Mouse (Mus musculus) common myeloid progenitor, adult 5-6 weeks (primary cell): ENCODE results near the gene Commd2. TPM values are rescaled to one million over a fixed set of nuclear protein-coding genes. Genes with fewer than 3 reads are reported as not detected.

Experiments
- ATAC-seq: replicated peaks from 2 replicates; pipeline ENCODE4 v1.8.0; 2016; ENCODE audit warnings: low read depth, mild to moderate bottlenecking, moderate TSS enrichment, inconsistent platforms; ENCODE audit not compliant: poor library complexity, severe bottlenecking
- total RNA-seq: library from RNA; stranded (forward); fragments of 200-1000, 187-1606 nt; gene quantifications from 2 replicates; pipeline ENCODE4 v1.2.3, GENCODE M21; 2017

The Commd2 gene
- total RNA-seq, 1 experiment from 2014 or later = 24.4 TPM

DNA sequence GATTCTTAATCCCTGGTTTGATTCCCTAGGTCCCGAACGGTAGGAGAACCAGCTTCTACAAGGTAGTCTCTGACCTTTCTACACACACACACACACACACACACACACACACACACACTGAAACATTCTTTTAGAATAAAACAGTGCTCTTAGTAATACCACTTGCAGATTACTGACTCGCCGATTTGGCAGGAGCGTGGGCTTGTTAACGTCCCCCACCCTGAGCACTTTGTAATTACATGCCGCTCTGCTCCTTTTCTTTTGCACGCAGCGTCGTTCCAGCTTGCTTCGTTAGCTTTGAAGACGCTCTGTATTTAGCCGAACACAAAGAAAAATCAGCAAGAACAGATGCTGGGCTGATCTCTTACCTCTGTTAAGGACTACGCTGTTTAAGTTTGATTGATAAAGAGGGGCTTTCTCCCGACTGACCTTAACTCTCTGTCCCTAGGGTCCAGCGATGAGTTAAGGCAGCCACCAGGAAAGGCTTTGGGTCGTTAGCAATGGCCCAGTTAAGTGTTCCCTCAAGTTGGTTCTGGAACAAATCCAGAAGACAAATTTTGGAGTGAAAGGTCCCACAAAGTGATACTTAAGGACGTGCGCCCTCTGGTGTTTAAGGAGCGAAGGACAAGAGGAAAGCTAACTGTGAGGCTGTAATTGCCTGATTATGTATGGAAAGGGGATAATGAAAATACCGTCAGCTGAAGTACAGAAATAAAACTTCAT lies 26.1 kb downstream of the Commd2 start:
- ATAC-seq = peak; percentile 90

- ATAC-seq = no peak
These were observed 31.8 kb downstream of the Commd2 start for GRCm38 (mm10) chr3:57619718-57620117.

GRCm38 (mm10) chr3:57615652-57616051 lies 35.9 kb downstream of the Commd2 start:
- no peak for ATAC-seq

GRCm38 (mm10) chr3:57612430-57612997 lies 39.0 kb downstream of the Commd2 start:
- ATAC-seq = no peak

GRCm38 (mm10) chr3:57611776-57612175 lies 39.7 kb downstream of the Commd2 start:
- ATAC-seq = no peak

GRCm38 (mm10) chr3:57604618-57605015 lies 46.9 kb downstream of the Commd2 start:
- no peak for ATAC-seq

GRCm38 (mm10) chr3:57603891-57604617 lies 47.5 kb downstream of the Commd2 start:
- ATAC-seq = no peak

- ATAC-seq = no peak
These were observed 48.9 kb downstream of the Commd2 start for GRCm38 (mm10) chr3:57602610-57603009.

DNA sequence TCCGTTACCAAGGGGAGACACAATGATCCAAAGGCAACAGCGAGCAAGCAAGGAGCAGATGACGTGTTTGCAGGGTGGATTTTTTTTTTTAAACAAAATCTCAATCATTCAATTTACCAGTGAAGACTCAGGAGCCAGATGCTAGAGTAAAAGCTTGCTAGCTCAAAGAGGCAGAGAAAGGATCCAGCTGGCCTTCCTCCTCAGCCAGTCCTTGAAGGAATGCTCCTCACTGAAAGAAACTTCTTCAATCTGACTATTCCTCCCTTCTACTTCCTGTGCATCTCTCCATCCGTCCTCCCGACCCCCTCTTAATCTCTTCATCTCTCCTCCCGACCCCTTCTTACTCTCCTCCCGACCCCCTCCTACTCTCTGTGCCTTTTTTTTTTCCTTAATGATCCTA lies 54.9 kb downstream of the Commd2 start:
- ATAC-seq = no peak

DNA sequence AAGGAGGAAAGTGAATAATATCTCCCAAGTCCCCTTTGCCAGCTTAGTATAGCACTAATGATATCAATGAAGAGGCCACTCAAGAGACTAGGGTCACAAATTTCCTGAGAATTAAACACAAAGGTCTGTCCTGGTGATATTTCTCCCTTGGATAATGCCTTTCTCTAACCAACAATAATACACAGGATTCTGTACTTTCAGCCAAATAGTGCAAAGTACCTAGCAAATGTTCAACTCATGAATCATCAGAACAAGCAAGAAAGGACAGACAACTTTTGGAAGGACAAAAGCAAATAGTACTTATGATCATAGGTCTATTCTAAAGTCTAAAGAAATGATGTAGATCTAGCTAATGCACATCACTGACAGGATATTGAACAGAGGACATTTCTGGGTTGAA lies 56.0 kb downstream of the Commd2 start:
- ATAC-seq = no peak

Other genes starting within 250 kb of the Commd2 start
- not detected in 2 replicates for gene Tm4sf4, start 226.4 kb downstream of the Commd2 start, total RNA-seq
- 0.19 TPM in 1 of 2 replicates, not detected in the other for gene Wwtr1, start 75.8 kb downstream of the Commd2 start, total RNA-seq
- gene Ankub1, start 41.1 kb upstream of the Commd2 start, total RNA-seq = not detected in 2 replicates
- gene Rnf13, start 84.3 kb upstream of the Commd2 start, total RNA-seq = 59.4 and 61.1 TPM in 2 replicates
- 0.39 and 0.41 TPM in 2 replicates for gene Pfn2, start 196.4 kb upstream of the Commd2 start, total RNA-seq